Mouse (Mus musculus): Measurements from ENCODE around the gene Reg1.
"Not testable (repeated sequence)": the region's sequence is repeated elsewhere in the genome, so short reads cannot be mapped to it uniquely, and the experiment has no call there.

The Reg1 gene

DNA sequence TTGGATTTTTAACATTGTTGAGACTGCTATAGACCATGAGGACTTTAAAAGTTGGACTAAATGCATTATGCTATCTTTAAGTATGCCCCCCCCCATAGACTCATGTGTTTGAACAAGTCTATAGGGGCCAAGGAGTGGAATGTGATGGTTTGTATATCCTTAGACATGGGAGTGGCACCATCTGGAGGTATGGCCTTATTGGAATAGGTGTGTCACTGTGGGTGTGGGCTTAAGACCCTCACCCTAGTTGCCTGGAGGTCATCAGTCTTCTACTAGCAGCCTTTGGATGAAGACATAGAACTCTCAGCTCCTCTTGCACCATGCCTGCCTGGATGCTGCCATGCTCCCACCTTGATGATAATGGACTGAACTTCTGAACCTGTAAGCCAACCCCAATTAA, at the start of gene Reg1:
Gene Reg1, plus strand, starts transcription at position 301 of the 400 bp plus-strand sequence.
- DNase-seq (ENCODE audit: extremely low read depth, low read depth, low spot score), result not testable (repeated sequence)

DNA sequence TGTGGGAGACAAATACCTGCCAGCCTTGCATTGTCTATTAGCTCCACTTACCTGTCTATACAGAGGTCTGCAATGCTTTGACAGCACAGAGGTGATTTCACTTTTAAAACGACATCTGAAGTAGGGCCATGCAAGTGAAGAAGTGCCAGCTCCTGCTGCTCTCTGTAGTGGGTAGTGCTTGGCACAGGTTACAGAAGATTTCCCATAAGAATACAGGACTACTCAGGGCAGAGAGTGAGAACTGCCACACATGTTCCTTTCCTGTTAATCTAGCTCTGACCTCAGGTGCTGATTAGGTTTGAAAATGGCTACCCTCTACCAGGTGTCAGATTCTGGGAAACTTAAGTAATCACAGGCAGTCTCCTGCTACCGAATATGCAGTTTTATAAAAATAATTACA, 43.7 kb upstream of the Reg1 start, which contains the start of gene Reg3d:
Gene Reg3d, minus strand, starts transcription at position 101 of the 400 bp plus-strand sequence.
- DNase-seq (ENCODE audit: extremely low read depth, low read depth, low spot score), result no peak

DNA sequence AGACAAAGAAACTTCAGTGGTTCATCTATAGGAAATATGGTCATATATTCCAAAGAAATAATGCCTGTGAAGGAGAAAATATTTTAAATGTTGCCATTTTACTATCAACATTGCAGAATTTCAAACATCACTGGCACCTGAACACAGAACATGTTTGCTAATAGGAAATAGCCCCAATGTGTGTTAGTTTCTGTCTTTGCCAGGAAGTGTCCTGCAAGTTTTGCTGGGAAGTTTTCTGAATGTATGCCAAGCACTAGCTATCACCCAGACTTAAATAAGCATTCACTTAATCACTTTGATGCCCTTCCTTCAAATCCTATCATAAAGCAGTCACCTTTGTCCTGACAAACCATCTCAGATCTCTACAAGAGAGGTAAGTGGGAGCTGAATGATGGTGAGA, 42.1 kb upstream of the Reg1 start, which contains the start of gene Reg3a:
Gene Reg3a, plus strand, starts transcription at position 301 of the 400 bp plus-strand sequence.
- DNase-seq (ENCODE audit: extremely low read depth, low read depth, low spot score), result no peak

DNA sequence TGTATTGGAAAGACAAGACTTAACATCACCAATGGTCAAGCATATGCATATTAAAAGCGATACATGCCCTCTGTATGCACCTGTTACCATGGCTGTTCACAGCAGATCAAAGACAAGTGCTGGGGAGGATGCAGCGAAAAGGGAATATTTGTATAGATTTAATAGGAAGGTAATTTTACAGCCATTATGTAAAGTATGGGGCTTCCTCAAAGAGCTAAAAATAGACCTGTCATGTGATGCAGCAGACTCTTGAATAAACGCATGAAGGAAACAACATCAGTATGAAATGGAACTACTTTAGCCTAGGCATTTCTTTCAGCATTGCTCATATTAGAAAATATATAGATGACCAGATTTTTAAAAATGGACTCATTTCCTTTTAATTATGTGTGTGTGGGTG, 36.9 kb upstream of the Reg1 start:
- DNase-seq (ENCODE audit: extremely low read depth, low read depth, low spot score), result no peak

DNA sequence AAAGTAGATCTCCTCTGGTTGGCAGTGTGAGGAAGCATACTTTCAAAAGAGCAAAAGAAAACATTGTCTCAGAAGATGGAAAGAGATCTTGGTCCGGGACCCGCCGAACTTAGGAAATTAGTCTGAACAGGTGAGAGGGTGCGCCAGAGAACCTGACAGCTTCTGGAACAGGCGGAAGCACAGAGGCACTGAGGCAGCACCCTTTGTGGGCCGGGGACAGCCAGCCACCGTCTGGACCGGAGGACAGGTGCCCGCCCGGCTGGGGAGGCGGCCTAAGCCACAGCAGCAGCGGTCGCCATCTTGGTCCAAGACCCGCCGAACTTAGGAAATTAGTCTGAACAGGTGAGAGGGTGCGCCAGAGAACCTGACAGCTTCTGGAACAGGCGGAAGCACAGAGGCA, 27.2 kb upstream of the Reg1 start, which contains the start of gene Reg2:
Gene Reg2, plus strand, starts transcription at position 301 of the 400 bp plus-strand sequence.
- DNase-seq (ENCODE audit: extremely low read depth, low read depth, low spot score), result not testable (repeated sequence)

DNA sequence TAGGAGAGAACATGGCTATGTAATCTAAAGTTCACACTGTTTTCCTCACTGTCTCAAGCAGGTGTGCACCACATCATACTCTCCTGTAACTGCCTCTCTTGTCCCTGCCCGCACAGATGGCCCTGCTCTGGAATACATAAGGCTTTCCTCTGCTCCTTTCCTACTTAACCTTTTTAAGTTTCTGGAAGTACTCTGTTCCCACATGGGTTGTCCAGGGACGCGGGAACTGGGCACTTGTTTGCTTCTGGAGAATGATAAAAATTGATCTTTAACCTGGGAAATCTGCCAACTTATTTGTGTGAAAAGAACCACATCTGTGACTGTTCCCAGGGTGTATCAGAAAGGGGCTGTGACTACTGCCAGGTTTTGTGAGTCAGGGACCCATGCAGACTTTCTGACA, 3.0 kb downstream of the Reg1 start:
- DNase-seq (ENCODE audit: extremely low read depth, low read depth, low spot score), result no peak

DNA sequence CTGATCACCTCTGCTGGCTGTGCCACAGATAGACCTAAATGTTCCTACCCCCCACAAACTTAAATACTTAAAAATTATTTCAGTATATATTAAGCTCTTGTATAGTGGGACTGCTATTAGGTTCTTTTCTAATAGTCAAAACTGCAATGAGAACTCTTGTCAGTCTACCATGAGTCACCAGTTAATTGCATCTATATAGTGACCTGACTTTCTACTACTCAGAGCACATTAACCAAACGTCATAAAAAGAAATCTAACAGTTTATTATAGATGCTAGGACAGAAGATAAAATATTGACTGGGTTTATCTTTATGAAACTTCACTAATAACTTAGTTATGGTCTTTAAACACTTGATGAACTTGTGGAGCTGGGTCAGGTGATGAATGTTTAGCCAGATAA, 24.7 kb downstream of the Reg1 start:
- no peak for DNase-seq (ENCODE audit: extremely low read depth, low read depth, low spot score)

DNA sequence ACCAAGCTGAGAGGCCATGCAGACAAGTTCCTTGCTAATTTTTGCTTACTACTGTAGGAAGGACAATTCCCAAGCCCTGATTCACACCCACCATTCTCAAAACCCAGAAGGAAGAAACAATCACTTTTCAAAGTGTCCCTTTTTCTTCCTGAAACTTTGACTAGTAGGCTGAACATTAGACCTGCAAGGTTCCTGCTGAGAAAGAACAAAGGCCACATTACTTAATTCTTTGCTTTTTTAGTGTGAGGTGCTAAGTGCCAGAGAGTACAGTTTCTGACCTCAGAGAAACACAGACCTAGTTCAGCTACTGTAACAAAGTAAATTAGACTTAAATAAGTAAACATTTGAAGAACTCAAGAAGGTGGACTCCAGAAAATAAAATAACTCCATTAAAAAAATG, 25.9 kb downstream of the Reg1 start:
- DNase-seq (ENCODE audit: extremely low read depth, low read depth, low spot score), result no peak

DNA sequence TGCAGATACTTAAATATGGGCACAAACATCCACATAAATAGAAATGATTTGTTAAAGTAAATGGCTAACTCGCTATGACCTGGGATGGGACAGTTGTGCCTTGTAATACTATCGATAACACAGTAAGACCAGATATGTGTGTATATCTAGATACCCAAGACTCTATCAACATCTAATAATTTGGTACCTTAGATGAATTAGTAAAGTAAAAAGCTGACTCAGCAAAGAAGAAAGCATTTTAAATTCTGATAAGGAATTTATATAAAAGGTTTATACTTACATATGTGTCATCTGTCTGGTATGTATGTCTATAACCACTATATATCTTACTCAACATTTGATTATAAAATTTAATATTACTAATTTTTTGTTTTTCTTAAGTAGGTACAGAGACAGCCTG, 30.3 kb downstream of the Reg1 start:
- DNase-seq (ENCODE audit: extremely low read depth, low read depth, low spot score), result no peak

DNA sequence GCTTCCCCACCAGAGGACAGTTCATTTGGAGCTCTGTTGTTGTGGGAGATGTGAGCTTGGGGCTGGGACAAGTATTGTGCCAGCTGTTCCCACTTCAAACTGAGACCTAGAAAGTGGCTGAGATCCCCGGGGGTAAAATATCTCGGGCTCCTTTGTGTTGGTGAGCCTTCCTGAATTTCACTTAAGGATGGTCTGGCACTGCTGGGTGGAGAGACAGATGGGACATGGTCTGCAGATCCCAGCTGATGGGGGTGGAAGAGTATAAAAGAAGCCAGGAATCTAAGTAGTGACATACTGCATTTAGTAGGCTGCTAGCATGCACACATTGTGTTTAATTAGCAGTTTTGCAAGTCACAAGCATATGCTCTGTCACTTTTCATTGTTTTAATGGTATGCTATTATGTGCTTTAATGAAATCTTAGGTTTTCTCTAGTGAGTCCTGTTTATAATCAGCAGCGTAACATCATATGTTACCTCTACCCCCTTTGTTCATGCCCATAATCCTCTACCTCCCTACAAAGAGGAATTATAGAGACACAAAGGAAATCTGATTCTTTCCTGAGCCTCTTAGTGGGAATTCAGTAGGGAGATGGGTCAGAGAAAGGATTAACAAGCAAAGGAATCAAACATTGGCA, 37.8 kb downstream of the Reg1 start:
- no peak for DNase-seq (ENCODE audit: extremely low read depth, low read depth, low spot score)

DNA sequence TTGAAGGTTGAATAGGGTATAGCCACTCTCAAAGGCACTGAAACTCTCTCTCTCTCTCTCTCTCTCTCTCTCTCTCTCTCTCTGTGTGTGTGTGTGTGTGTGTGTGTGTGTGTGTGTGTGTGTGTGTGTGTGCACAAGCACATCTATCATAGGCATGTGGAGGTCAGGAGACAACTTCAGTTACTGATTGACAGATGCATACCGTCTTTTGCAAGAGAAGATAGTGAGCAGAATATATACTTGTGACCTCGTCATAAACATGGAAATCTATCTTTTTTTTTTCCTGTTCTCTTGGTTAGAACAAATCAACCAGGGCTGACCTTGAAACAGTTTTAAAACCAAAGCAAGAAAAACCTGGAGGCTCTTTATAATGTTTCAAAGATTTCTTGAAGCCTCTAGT, 39.8 kb downstream of the Reg1 start:
- DNase-seq (ENCODE audit: extremely low read depth, low read depth, low spot score), result no peak

DNA sequence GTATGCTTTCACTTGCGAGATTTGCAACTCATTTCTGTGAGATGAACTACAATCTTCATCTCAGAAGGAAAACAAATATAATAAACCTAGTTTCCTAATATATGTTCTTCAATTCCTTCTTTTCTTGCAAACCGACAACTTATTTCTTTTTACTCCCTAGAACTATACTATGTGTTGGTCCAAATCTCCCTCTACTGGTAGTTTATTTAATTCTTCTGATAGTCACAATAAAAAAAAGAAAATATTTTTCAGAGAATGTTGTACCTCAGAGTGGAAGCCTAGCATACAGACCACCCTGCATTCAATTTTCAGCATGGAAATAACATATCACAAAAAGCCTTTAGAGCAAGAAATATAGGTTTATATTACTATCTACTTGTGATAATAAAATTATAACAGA, 40.8 kb downstream of the Reg1 start:
- DNase-seq (ENCODE audit: extremely low read depth, low read depth, low spot score), result no peak

DNA sequence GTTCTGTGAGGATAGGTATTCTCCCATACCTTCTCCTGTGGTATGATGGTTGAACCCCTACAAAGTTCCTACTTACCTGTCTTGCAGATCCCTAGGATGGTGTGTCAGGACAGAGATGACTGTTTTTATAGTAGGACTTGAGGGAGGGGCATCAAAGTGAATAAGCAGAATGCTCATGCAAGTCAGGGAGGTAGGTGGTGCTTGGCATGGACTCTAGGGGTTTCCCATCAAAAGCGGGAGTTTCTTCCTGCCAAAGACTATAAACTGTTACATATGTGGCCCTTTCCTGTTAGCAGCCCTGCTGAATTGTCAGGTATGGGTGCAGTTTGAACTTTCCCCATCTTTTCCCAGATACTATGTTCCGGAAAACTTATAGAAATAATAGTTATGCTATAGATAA, 46.3 kb downstream of the Reg1 start, which contains the start of gene Reg3g:
Gene Reg3g, minus strand, starts transcription at position 101 of the 400 bp plus-strand sequence.
- no peak for DNase-seq (ENCODE audit: extremely low read depth, low read depth, low spot score)

DNA sequence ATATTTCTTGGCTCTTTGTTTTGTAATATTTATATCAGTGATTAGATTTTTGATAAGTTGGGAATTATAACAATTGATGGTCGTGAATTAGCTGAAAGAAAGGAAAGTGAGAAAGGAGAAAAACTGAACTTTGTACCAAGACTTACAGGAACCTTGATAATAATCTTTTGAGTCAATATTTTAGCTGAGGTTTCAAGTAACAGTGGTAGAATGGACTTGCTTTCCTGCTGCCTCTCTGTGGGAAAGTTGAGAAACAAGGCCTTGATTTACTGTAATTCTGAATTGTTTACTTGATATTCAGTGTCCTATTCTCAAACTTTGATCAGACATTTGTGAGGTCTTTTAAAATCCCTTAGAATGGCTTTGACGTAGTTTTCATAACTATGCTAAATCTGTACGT, 46.8 kb downstream of the Reg1 start:
- no peak for DNase-seq (ENCODE audit: extremely low read depth, low read depth, low spot score)
